Mouse (Mus musculus) limb, embryonic 12.5 days (tissue): ENCODE data around the gene Rnase9. TPM values are rescaled to one million over a fixed set of nuclear protein-coding genes. Genes with fewer than 3 reads are reported as not detected.
A peak's percentile ranks its signal among the peaks of the same experiment; 100 is the strongest.

Experiments
- ATAC-seq: fragments of 200-750 bp; cut with Nextera tagmentation; 2 replicates; pipeline ENCODE4 v1.8.0; 2017; ENCODE audit warnings: low read depth, moderate TSS enrichment; ENCODE audit not compliant: insufficient number of reproducible peaks, insufficient read depth, low FRiP score, low TSS enrichment
- H3K27ac ChIP-seq: fragments of 300-500 bp; sonication (generic); 2 replicates; pipeline ENCODE4 v1.5.1; 2016; ENCODE audit warnings: mild to moderate bottlenecking, moderate library complexity
- H3K27me3 ChIP-seq: fragments of 300-500 bp; sonication (generic); 2 replicates; pipeline ENCODE4 v1.6.1; 2016; ENCODE audit warnings: mild to moderate bottlenecking, moderate library complexity
- H3K36me3 ChIP-seq: fragments of 300-500 bp; sonication (generic); 2 replicates; pipeline ENCODE4 v1.6.1; 2016; ENCODE audit warnings: mild to moderate bottlenecking, moderate library complexity
- H3K4me1 ChIP-seq: fragments of 300-500 bp; sonication (generic); replicated peaks from 2 replicates; pipeline ENCODE4 v1.6.1; 2016
- H3K4me2 ChIP-seq: fragments of 300-500 bp; sonication (generic); 2 replicates; pipeline ENCODE4 v1.6.1; 2016; ENCODE audit warnings: mild to moderate bottlenecking, moderate library complexity
- H3K4me3 ChIP-seq: fragments of 300-500 bp; sonication (generic); replicated peaks from 2 replicates; pipeline ENCODE4 v1.5.1; 2016; ENCODE audit warnings: mild to moderate bottlenecking
- H3K9ac ChIP-seq: fragments of 300-500 bp; sonication (generic); replicated peaks from 2 replicates; pipeline ENCODE4 v1.6.1; 2016; ENCODE audit warnings: mild to moderate bottlenecking, moderate library complexity
- H3K9me3 ChIP-seq: fragments of 300-500 bp; sonication (generic); 2 replicates; pipeline ENCODE4 v1.6.1; 2016; ENCODE audit warnings: mild to moderate bottlenecking, moderate library complexity
- WGBS: fragments of 180-500 bp; shearing (Covaris S2); methylation state at CpG from one replicate; pipeline ENCODE4 v1.1.7; 2016; 5-methylcytosine and 5-hydroxymethylcytosine counted together
- polyA plus RNA-seq: library from polyadenylated mRNA; unstranded; fragments of >200 nt; fragmentation: Nextera tagmentation; extraction: Ambion mirVana; gene quantifications from 2 replicates; pipeline ENCODE4 v1.2.1, GENCODE M21; 2016

Rnase9 gene
- polyA plus RNA-seq, 1 experiment from 2014 or later, result not detected

- peaks cover 45% of the 10 kb centered on the region for H3K27me3 ChIP-seq
- peak overlapping the region; percentile 89 for H3K4me2 ChIP-seq
- H3K4me1 ChIP-seq, result peaks cover 9% of the 10 kb centered on the region; the same call in 1 of the 2 replicates
- no peaks in the 10 kb centered on the region for H3K9me3 ChIP-seq
- H3K9ac ChIP-seq, result peak overlapping the region; percentile 67
- no peak overlapping the region for H3K27ac ChIP-seq
- no peaks in the 10 kb centered on the region for H3K36me3 ChIP-seq
- WGBS, result 2% methylated on average over 40 of the region's 40 CpGs
- ATAC-seq, result 0 out of 2 replicates have a peak, but pooled peaks have one; percentile 55
- peak overlapping the region; percentile 55 for H3K4me3 ChIP-seq
Observed at GRCm38 (mm10) chr14:51082599-51083581, 41.2 kb upstream of the Rnase9 start.

DNA sequence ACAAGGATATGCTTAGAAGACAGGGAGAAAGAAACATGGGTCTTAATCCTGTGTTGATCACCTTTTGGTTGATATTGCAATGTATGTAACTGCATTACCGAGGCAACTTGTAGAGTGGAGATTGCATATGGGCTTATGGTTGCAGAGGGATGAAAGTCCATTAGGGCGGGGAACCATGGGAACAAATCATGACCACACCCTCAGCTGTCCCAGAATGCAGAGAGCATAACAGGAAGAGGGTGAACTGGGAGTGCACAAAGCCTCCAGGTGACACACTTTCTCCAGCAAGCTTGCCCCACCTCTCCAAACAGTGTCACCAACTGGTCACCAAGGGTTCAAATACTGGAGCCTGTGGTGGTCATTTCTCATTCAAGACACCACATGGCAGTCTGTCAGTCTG is 39.4 kb upstream of the Rnase9 start:
- Histone ChIP-seq H3K9me3 (no peaks in the 10 kb centered on the region), H3K4me1 (peaks cover 9% of the 10 kb centered on the region; the same call in 1 of the 2 replicates), H3K4me3 (no peak overlapping the region), H3K27me3 (peaks cover 45% of the 10 kb centered on the region), H3K36me3 (no peaks in the 10 kb centered on the region), H3K9ac (no peak overlapping the region), H3K4me2 (no peak overlapping the region), H3K27ac (no peak overlapping the region)
- 85% methylated on average over 2 of the region's 2 CpGs for WGBS
- no peak for ATAC-seq

- WGBS, result 84% methylated on average over 1 of the region's 1 CpGs
- Histone ChIP-seq H3K4me3 (no peak overlapping the region), H3K27ac (no peak overlapping the region), H3K9ac (no peak overlapping the region), H3K9me3 (no peaks in the 10 kb centered on the region), H3K27me3 (peaks cover 42% of the 10 kb centered on the region), H3K4me2 (no peak overlapping the region), H3K36me3 (no peaks in the 10 kb centered on the region), H3K4me1 (peaks cover 9% of the 10 kb centered on the region; the same call in 1 of the 2 replicates)
- no peak for ATAC-seq
Observed at GRCm38 (mm10) chr14:51079180-51079579, 37.5 kb upstream of the Rnase9 start.

- Histone ChIP-seq H3K9me3 (no peaks in the 10 kb centered on the region), H3K36me3 (no peaks in the 10 kb centered on the region), H3K4me3 (no peak within 1 kb of the TSS), H3K4me1 (no peaks in the 10 kb centered on the region), H3K4me2 (no peak within 1 kb of the TSS), H3K9ac (no peak within 1 kb of the TSS), H3K27me3 (no peaks in the 10 kb centered on the region), H3K27ac (no peak within 1 kb of the TSS)
- WGBS, result 88% methylated on average over 3 of the region's 3 CpGs
- ATAC-seq, result no peak
Observed at GRCm38 (mm10) chr14:51074335-51074734, 32.7 kb upstream of the Rnase9 start, which contains the start of gene Olfr750. Gene Olfr750, minus strand, starts transcription at chr14:51074435.

DNA sequence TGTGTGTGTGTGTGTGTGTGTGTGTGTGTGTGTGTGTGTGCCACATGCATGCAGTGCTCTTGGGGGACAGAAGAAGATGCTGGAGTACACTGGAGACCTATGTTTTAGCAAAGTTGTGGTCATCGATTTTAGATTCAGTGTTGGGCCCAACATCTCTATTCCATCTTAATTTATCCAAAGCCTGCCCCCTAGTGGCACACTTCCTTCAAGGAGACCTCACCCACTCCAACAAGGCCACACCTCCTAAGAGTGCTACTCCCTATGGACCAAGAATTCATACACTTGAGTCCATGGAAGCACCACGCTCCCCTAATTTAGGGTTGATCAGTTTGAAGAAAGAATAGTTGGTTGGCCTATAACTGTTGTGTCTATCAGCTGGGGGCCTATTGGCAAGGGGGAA is 27.9 kb upstream of the Rnase9 start:
- no peak for ATAC-seq
- H3K9me3 ChIP-seq, result no peaks in the 10 kb centered on the region
- WGBS, result 94% methylated on average over 2 of the region's 2 CpGs
- no peak overlapping the region for H3K4me2 ChIP-seq
- no peaks in the 10 kb centered on the region for H3K4me1 ChIP-seq
- H3K9ac ChIP-seq, result no peak overlapping the region
- no peaks in the 10 kb centered on the region for H3K36me3 ChIP-seq
- H3K4me3 ChIP-seq, result no peak overlapping the region
- H3K27me3 ChIP-seq, result no peaks in the 10 kb centered on the region
- H3K27ac ChIP-seq, result no peak overlapping the region

DNA sequence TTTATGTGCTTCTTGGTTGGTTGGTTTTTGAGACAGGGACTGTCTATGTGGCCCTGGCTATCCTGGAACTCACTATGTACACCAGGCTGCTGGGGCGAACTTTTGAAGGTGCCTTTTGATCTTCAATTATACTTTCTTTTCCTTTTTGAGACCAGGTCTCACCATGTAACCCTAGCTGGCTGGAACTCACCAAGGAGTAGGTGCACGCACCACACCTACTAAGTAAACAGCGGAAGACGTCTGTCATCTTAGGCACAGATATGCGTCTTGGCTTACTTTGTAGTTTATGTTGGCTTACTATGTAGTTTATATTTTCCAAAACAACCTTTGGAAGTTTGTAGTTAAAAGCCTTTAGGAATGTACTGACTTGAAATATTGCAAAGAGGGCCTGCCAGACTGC is 27.3 kb upstream of the Rnase9 start:
- no peaks in the 10 kb centered on the region for H3K27me3 ChIP-seq
- no peak overlapping the region for H3K27ac ChIP-seq
- no peaks in the 10 kb centered on the region for H3K36me3 ChIP-seq
- H3K4me1 ChIP-seq, result no peaks in the 10 kb centered on the region
- no peak overlapping the region for H3K9ac ChIP-seq
- no peak overlapping the region for H3K4me3 ChIP-seq
- no peak overlapping the region for H3K4me2 ChIP-seq
- WGBS, result 93% methylated on average over 5 of the region's 5 CpGs
- no peaks in the 10 kb centered on the region for H3K9me3 ChIP-seq
- no peak for ATAC-seq

GRCm38 (mm10) chr14:51060761-51061160 is 19.1 kb upstream of the Rnase9 start:
- Histone ChIP-seq H3K9ac (no peak overlapping the region), H3K4me3 (no peak overlapping the region), H3K27ac (no peak overlapping the region), H3K4me2 (no peak overlapping the region), H3K4me1 (no peaks in the 10 kb centered on the region; the same call in 1 of the 2 replicates), H3K27me3 (no peaks in the 10 kb centered on the region), H3K36me3 (no peaks in the 10 kb centered on the region), H3K9me3 (no peaks in the 10 kb centered on the region)
- ATAC-seq, result no peak
- 79% methylated on average over 5 of the region's 5 CpGs for WGBS

- Histone ChIP-seq H3K27me3 (no peaks in the 10 kb centered on the region), H3K4me3 (no peak within 1 kb of the TSS), H3K36me3 (no peaks in the 10 kb centered on the region), H3K27ac (no peak within 1 kb of the TSS), H3K9ac (no peak within 1 kb of the TSS), H3K4me2 (no peak within 1 kb of the TSS), H3K9me3 (no peaks in the 10 kb centered on the region), H3K4me1 (peaks cover 5% of the 10 kb centered on the region; the same call in 1 of the 2 replicates)
- ATAC-seq, result no peak
- WGBS, result 73% methylated on average over 9 of the region's 9 CpGs
Observed at GRCm38 (mm10) chr14:51057401-51057831, 15.7 kb upstream of the Rnase9 start, which contains the start of gene Rnase12. Gene Rnase12, minus strand, starts transcription at chr14:51057661.

- no peaks in the 10 kb centered on the region for H3K36me3 ChIP-seq
- H3K27me3 ChIP-seq, result no peaks in the 10 kb centered on the region
- H3K4me1 ChIP-seq, result peaks cover 5% of the 10 kb centered on the region; the same call in 1 of the 2 replicates
- H3K4me2 ChIP-seq, result no peak overlapping the region
- 80% methylated on average over 13 of the region's 13 CpGs for WGBS
- no peak for ATAC-seq
- no peak overlapping the region for H3K27ac ChIP-seq
- no peak overlapping the region for H3K4me3 ChIP-seq
- no peaks in the 10 kb centered on the region for H3K9me3 ChIP-seq
- H3K9ac ChIP-seq, result no peak overlapping the region
Observed at GRCm38 (mm10) chr14:51054243-51055237, 12.9 kb upstream of the Rnase9 start.

DNA sequence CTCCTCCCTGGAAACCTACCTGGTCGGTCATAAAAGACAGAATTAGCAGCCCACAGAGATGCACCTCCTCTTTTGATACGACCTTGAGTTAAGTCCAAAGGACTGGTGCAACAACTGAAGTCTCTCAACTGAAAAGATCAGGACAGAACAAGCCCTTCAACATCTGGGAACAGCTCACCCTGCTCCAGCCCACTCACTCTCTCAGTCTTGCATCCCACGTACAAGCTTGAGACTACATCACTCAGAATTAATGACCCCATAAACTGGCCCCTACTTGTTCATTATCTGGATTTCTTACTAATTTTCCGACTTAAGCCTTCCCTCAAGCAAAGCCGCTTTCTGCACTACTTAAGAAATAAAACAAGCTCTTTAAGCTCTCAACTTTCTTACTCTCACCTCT is 11.5 kb upstream of the Rnase9 start:
- H3K4me3 ChIP-seq, result no peak overlapping the region
- 43% methylated on average over 5 of the region's 5 CpGs for WGBS

More for the DNA sequence above, 11.5 kb upstream of the Rnase9 start:
- Histone ChIP-seq H3K9me3 (no peaks in the 10 kb centered on the region), H3K27me3 (no peaks in the 10 kb centered on the region), H3K4me1 (peaks cover 5% of the 10 kb centered on the region; the same call in 1 of the 2 replicates), H3K4me2 (no peak overlapping the region), H3K9ac (no peak overlapping the region), H3K27ac (no peak overlapping the region), H3K36me3 (no peaks in the 10 kb centered on the region)
- ATAC-seq, result no peak
